Mouse (Mus musculus): ENCODE measurements at regions not wholly inside any gene's neighbourhood (a gene's known extent, or its start where the extent isn't known, plus 50 kb on each side); places are given as distances from the start of the nearest gene placed in this dataset.
A peak's percentile ranks its signal among the peaks of the same experiment; 100 is the strongest.
"Not testable (repeated sequence)": the region's sequence is repeated elsewhere in the genome, so short reads cannot be mapped to it uniquely, and the experiment has no call there.

GRCm38 (mm10) chr13:12863542-12863941, 63.7 kb upstream of the Prl2c3 start:
- H3K27ac ChIP-seq; H3K36me3 ChIP-seq; H3K4me1 ChIP-seq; H3K27me3 ChIP-seq (replicated peaks); H3K4me3 ChIP-seq; H3K9ac ChIP-seq; H3K4me2 ChIP-seq: not testable (repeated sequence)
- peak; percentile 36; the same call in 1 of the 2 replicates for ATAC-seq
- peaks cover 23% of the 10 kb centered on the region for H3K9me3 ChIP-seq (replicated peaks)
- WGBS (ENCODE audit: insufficient replicate concordance), result 80% methylated on average over 7 of the region's 7 CpGs

DNA sequence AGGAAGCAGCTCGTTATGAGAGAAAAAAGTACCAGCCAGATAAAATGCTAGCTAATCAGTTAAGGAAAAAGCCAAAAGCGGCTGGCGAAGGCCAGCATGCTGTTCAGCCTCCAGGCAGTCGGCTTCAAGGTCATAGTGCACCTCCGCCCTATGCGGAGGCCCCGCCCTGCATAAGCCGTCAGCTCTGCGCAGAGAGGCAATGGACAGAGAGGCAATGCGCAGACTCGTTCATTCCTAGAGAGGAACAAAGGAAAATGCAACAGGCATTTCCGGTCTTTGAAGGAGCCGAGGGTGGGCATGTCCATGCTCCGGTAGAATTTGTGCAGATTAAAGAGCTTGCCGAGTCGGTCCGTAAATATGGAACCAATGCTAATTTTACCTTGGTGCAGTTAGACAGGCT, 61.1 kb upstream of the Prl2c3 start:
- H3K27me3 ChIP-seq (replicated peaks); H3K9ac ChIP-seq; H3K36me3 ChIP-seq; H3K27ac ChIP-seq; ATAC-seq; H3K4me2 ChIP-seq; H3K4me1 ChIP-seq; H3K4me3 ChIP-seq: not testable (repeated sequence)
- H3K9me3 ChIP-seq (replicated peaks), result peaks cover 26% of the 10 kb centered on the region
- WGBS (ENCODE audit: insufficient replicate concordance), result 87% methylated on average over 16 of the region's 17 CpGs

DNA sequence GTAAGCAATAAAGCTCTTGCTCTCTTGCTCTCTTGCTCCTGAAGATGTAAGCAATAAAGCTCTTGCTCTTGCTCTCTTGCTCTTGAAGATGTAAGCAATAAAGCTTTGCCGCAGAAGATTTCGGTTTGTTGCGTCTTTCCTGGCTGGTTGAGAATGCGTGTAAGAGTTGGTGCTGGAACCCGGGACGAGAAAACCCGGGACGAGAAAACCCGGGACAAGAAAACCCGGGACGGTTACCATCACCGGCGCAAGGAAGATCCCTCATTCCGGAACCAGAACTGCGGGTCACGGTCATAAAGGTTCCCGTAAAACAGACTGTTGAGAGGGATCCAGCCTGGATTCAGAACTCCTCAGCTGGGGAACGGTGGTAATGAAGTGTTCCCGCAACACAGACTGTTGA, 60.1 kb upstream of the Prl2c3 start:
- WGBS (ENCODE audit: insufficient replicate concordance), result 83% methylated on average over 19 of the region's 19 CpGs
- peaks cover 26% of the 10 kb centered on the region for H3K9me3 ChIP-seq (replicated peaks)
- not testable (repeated sequence) for ATAC-seq; H3K4me3 ChIP-seq; H3K27me3 ChIP-seq (replicated peaks); H3K4me2 ChIP-seq; H3K4me1 ChIP-seq; H3K27ac ChIP-seq; H3K36me3 ChIP-seq; H3K9ac ChIP-seq

Data from liver, embryonic 12.5 days (tissue).